ENCODE assay signal across 10 mouse cellular contexts in genomic region chr2:115688282-115688681, GRCm38 (mm10).
DNase-seq lines count a peak whose midpoint lies in the region; ATAC-seq and TF ChIP-seq lines count a peak whose summit lies in the region.
"Had no signal": no experiment of that assay in that cellular context is flagged by ENCODE, and none has a peak within 500 bp of the region (broad histone marks: within the 10 kb centered on the region; RNA-seq: fewer than 3 reads in every experiment).

No protein-coding gene starts in this region.

- H3K27ac ChIP-seq in midbrain, embryonic 11.5 days (ENCODE audit: low read depth, low read length): no peak overlapping the region
- no peak overlapping the region for H3K27ac ChIP-seq in midbrain, embryonic 10.5 days (replicated peaks)
- peak overlapping the region; percentile 97 for H3K27ac ChIP-seq in olfactory bulb, adult 2 months (ENCODE audit: insufficient read depth, low read depth, low read length)
- H3K27ac ChIP-seq in cerebellum, adult 2 months (ENCODE audit: insufficient read depth, low read length): no peak overlapping the region

- ATAC-seq in midbrain, embryonic 11.5 days (ENCODE audit: low FRiP score): peak; percentile 70; the same call in 1 of the 2 replicates

- no peaks in the 10 kb centered on the region for H3K36me3 ChIP-seq in midbrain, embryonic 11.5 days (ENCODE audit: control insufficient read depth, insufficient read depth, low read length)
- peaks cover 4% of the 10 kb centered on the region; the same call in 1 of the 2 replicates for H3K36me3 ChIP-seq in midbrain, embryonic 10.5 days

- DNase-seq in midbrain, embryonic 11.5 days (ENCODE audit: low spot score, missing footprints): no peak
- DNase-seq in midbrain, embryonic 10.5 days (ENCODE audit: low spot score): no peak
- DNase-seq in frontal cortex, postnatal 36 days (ENCODE audit: low spot score in 2 of 2): peak; percentile 39 to 52
- DNase-seq in left cerebral cortex, adult 8-10 months (ENCODE audit: low spot score in 2 of 2): peak; percentile 12 to 76
- no peak for DNase-seq in cerebellum, adult 2 months
- DNase-seq in heart, adult 8-10 months (ENCODE audit: low spot score): no peak
- DNase-seq in heart, adult 9 months (ENCODE audit: low spot score in 2 of 2): no peak
- DNase-seq: cerebellum, postnatal 25 days had no signal

- no peak for TF ChIP-seq POLR2A in olfactory bulb, adult 2 months (IDR thresholded peaks at IDR 0.05; ENCODE audit: insufficient read depth, low read depth, low read length)
- no peak for TF ChIP-seq POLR2A in cerebellum, adult 2 months (IDR thresholded peaks at IDR 0.05; ENCODE audit: borderline replicate concordance, insufficient read depth, low read length)

- no peak overlapping the region for H3K9ac ChIP-seq in midbrain, embryonic 11.5 days (ENCODE audit: low read length)

- TF ChIP-seq CTCF in olfactory bulb, adult 2 months (IDR thresholded peaks at IDR 0.05; ENCODE audit: insufficient read depth, low read depth, low read length): no peak
- TF ChIP-seq CTCF in cerebellum, adult 2 months (IDR thresholded peaks at IDR 0.05; ENCODE audit: borderline replicate concordance, insufficient read depth, low read depth, low read length): no peak

- no peak overlapping the region for H3K4me2 ChIP-seq in midbrain, embryonic 11.5 days
- H3K4me2 ChIP-seq: liver, embryonic 11.5 days had no signal

- no peaks in the 10 kb centered on the region for H3K27me3 ChIP-seq in midbrain, embryonic 11.5 days (ENCODE audit: control insufficient read depth, insufficient read depth, low read length)
- no peaks in the 10 kb centered on the region for H3K27me3 ChIP-seq in midbrain, embryonic 10.5 days (ENCODE audit: low read depth, poor library complexity, severe bottlenecking)
- H3K27me3 ChIP-seq in cerebellum, adult 2 months (ENCODE audit: control insufficient read depth, insufficient read depth, low read length): no peaks in the 10 kb centered on the region

- WGBS in midbrain, embryonic 11.5 days: 80% methylated on average over 6 of the region's 6 CpGs
- 84% methylated on average over 6 of the region's 6 CpGs for WGBS in midbrain, embryonic 10.5 days
- 29% methylated on average over 6 of the region's 6 CpGs for WGBS in olfactory bulb, adult 2 months
- WGBS in cerebellum, adult 2 months: 59% methylated on average over 6 of the region's 6 CpGs

- no peaks in the 10 kb centered on the region for H3K9me3 ChIP-seq in midbrain, embryonic 11.5 days (ENCODE audit: control insufficient read depth, low read length)
- H3K9me3 ChIP-seq in midbrain, embryonic 10.5 days (replicated peaks): no peaks in the 10 kb centered on the region

- H3K4me1 ChIP-seq in midbrain, embryonic 11.5 days (ENCODE audit: control insufficient read depth, insufficient read depth, low read length): no peaks in the 10 kb centered on the region
- H3K4me1 ChIP-seq in midbrain, embryonic 10.5 days: no peaks in the 10 kb centered on the region; the same call in 1 of the 2 replicates
- H3K4me1 ChIP-seq in olfactory bulb, adult 2 months (ENCODE audit: control insufficient read depth, insufficient read depth, low read length): peaks cover 9% of the 10 kb centered on the region; the same call in 1 of the 2 replicates
- H3K4me1 ChIP-seq in cerebellum, adult 2 months (ENCODE audit: control insufficient read depth, insufficient read depth, low read length): no peaks in the 10 kb centered on the region

- H3K4me3 ChIP-seq in midbrain, embryonic 11.5 days (ENCODE audit: low read depth, low read length): no peak overlapping the region
- H3K4me3 ChIP-seq in midbrain, embryonic 10.5 days: no peak overlapping the region
- no peak overlapping the region for H3K4me3 ChIP-seq in olfactory bulb, adult 2 months (ENCODE audit: insufficient read depth, low read depth, low read length)
- no peak overlapping the region for H3K4me3 ChIP-seq in cerebellum, adult 2 months (replicated peaks; ENCODE audit: insufficient read depth, low read depth, low read length)

Comparison
In these comparisons a context has a peak if more than half of its experiments do, and no peak if none do; other contexts are left out.
1. DNase-seq: peak in frontal cortex, postnatal 36 days (2 of 2) and left cerebral cortex, adult 8-10 months (2 of 2); none in midbrain, embryonic 11.5 days (single experiment), midbrain, embryonic 10.5 days (single experiment), cerebellum, adult 2 months (0 of 2), heart, adult 8-10 months (single experiment) and heart, adult 9 months (0 of 2).